Mouse (Mus musculus) myocyte (in vitro differentiated cells): ENCODE measurements at regions not wholly inside any gene's neighbourhood (a gene's known extent, or its start where the extent isn't known, plus 50 kb on each side); places are given as distances from the start of the nearest gene placed in this dataset.

Experiments
- MAX ChIP-seq: IDR thresholded peaks from one replicate; pipeline ENCODE4 v1.6.1; 2011; ENCODE audit warnings: low read depth, mild to moderate bottlenecking, control low read depth
- MYOG ChIP-seq, 3 experiments: IDR thresholded peaks; one replicate each; pipeline ENCODE4 v1.6.1; 2011; ENCODE audit warnings: control low read depth in 2 of 3, low read depth in 2 of 3, mild to moderate bottlenecking in 2 of 3; ENCODE audit not compliant: insufficient read length in 2 of 3, control insufficient read depth in 1 of 3, insufficient read depth in 1 of 3

- TF ChIP-seq MYOG (IDR thresholded peaks at IDR 0.05; ENCODE audit: control insufficient read depth in 1 of 3, insufficient read depth in 1 of 3, insufficient read length in 2 of 3, low read depth in 2 of 3) (no peak), MAX (no peak)
Measured at GRCm38 (mm10) chr13:51295872-51296271, 112.6 kb upstream of the S1pr3 start.
